7 mouse cellular contexts compared by ENCODE assay signal in genomic region chr17:46678416-46678815, GRCm38 (mm10). TPM values are rescaled to one million over a fixed set of nuclear protein-coding genes. Genes with fewer than 3 reads are reported as not detected.
A peak's percentile ranks its signal among the peaks of the same experiment; 100 is the strongest.
DNase-seq lines count a peak whose midpoint lies in the region; ATAC-seq and TF ChIP-seq lines count a peak whose summit lies in the region.

Gene Mea1 (plus strand): TSS chr17:46678793.

- H3K4me2 ChIP-seq in intestine, embryonic 16.5 days (ENCODE audit: low read depth, low read length), result peak within 1 kb of the TSS; percentile 74
- peak within 1 kb of the TSS; percentile 98 for H3K4me2 ChIP-seq in liver, embryonic 13.5 days
- peak within 1 kb of the TSS; percentile 89 for H3K4me2 ChIP-seq in neural tube, embryonic 12.5 days (replicated peaks)

- H3K9ac ChIP-seq in MEL (ENCODE audit: control insufficient read depth, low read depth, low read length, poor library complexity, severe bottlenecking), result peak within 1 kb of the TSS; percentile 95
- H3K9ac ChIP-seq in intestine, embryonic 16.5 days (ENCODE audit: low read depth, low read length), result peak within 1 kb of the TSS; percentile 79
- peak within 1 kb of the TSS; percentile 90 for H3K9ac ChIP-seq in liver, embryonic 13.5 days
- H3K9ac ChIP-seq in neural tube, embryonic 12.5 days, result peak within 1 kb of the TSS; percentile 71

- WGBS in bone marrow, adult 2 months, result 84% methylated on average over 9 of the region's 9 CpGs
- 82% methylated on average over 9 of the region's 9 CpGs for WGBS in intestine, embryonic 16.5 days
- WGBS in liver, embryonic 13.5 days (ENCODE audit: insufficient replicate concordance), result 82% methylated on average over 8 of the region's 9 CpGs
- WGBS in neural tube, embryonic 12.5 days, result 89% methylated on average over 8 of the region's 9 CpGs

- no peak for DNase-seq in MEL (ENCODE audit: low read depth, low spot score)
- DNase-seq in liver, embryonic 13.5 days, result no peak
- DNase-seq in thymus, postnatal 25 days, result no peak

- H3K79me2 ChIP-seq in MEL (ENCODE audit: control insufficient read depth, insufficient read depth, low read length, poor library complexity), result peaks cover 40% of the 10 kb centered on the region

- ATAC-seq in granulocyte monocyte progenitor cell, adult 5-6 weeks (replicated peaks; ENCODE audit: poor library complexity, severe bottlenecking), result no peak
- ATAC-seq in intestine, embryonic 16.5 days, result no peak
- no peak for ATAC-seq in liver, embryonic 13.5 days (ENCODE audit: low read depth)
- no peak for ATAC-seq in neural tube, embryonic 12.5 days (ENCODE audit: low FRiP score, low read depth)

- H3K9me3 ChIP-seq in MEL (replicated peaks; ENCODE audit: insufficient read depth, low read length), result no peaks in the 10 kb centered on the region
- H3K9me3 ChIP-seq in intestine, embryonic 16.5 days (ENCODE audit: control insufficient read depth, low read length), result no peaks in the 10 kb centered on the region
- no peaks in the 10 kb centered on the region for H3K9me3 ChIP-seq in liver, embryonic 13.5 days (replicated peaks)
- no peaks in the 10 kb centered on the region for H3K9me3 ChIP-seq in neural tube, embryonic 12.5 days

- peaks cover 2 to 16% of the 10 kb centered on the region in 2 experiments; a peak in 3 of 4 replicates for H3K4me1 ChIP-seq in MEL (ENCODE audit: control insufficient read depth in 1 of 2, insufficient read depth in 2 of 2, low read length in 2 of 2)
- peaks cover 6% of the 10 kb centered on the region for H3K4me1 ChIP-seq in bone marrow, adult 2 months (ENCODE audit: control insufficient read depth, insufficient read depth, low read length)
- H3K4me1 ChIP-seq in intestine, embryonic 16.5 days (ENCODE audit: control insufficient read depth, insufficient read depth, low read length), result peaks cover 34% of the 10 kb centered on the region
- peaks cover 52% of the 10 kb centered on the region for H3K4me1 ChIP-seq in liver, embryonic 13.5 days (replicated peaks)
- H3K4me1 ChIP-seq in neural tube, embryonic 12.5 days, result peaks cover 31% of the 10 kb centered on the region

- TF ChIP-seq RAD21 in MEL (IDR thresholded peaks at IDR 0.05; ENCODE audit: low read depth, low read length), result no peak

- TF ChIP-seq CTCF in MEL (IDR thresholded peaks at IDR 0.05 in 2 of 3, conservative IDR thresholded peaks at IDR 0.05 in 1 of 3; ENCODE audit: control insufficient read depth in 1 of 3, insufficient read depth in 1 of 3, low read depth in 2 of 3, low read length in 3 of 3, poor library complexity in 1 of 3, severe bottlenecking in 1 of 3), result no peak
- no peak for TF ChIP-seq CTCF in bone marrow, adult 2 months (IDR thresholded peaks at IDR 0.05; ENCODE audit: control insufficient read depth, insufficient read depth, low read length)

- H3K27ac ChIP-seq in MEL (ENCODE audit: control insufficient read depth, low read depth, low read length), result peak within 1 kb of the TSS; percentile 86
- H3K27ac ChIP-seq in bone marrow, adult 2 months (ENCODE audit: control insufficient read depth, insufficient read depth, low read depth, low read length, poor library complexity), result no peak within 1 kb of the TSS
- peak within 1 kb of the TSS; percentile 23; the same call in 1 of the 2 replicates for H3K27ac ChIP-seq in intestine, embryonic 16.5 days (ENCODE audit: low read length)
- H3K27ac ChIP-seq in liver, embryonic 13.5 days, result peak within 1 kb of the TSS; percentile 90
- no peak within 1 kb of the TSS for H3K27ac ChIP-seq in neural tube, embryonic 12.5 days

- peak within 1 kb of the TSS; percentile 80 to 93 for H3K4me3 ChIP-seq in MEL (ENCODE audit: control insufficient read depth in 1 of 2, insufficient read depth in 1 of 2, low read depth in 2 of 2, low read length in 2 of 2)
- no peak within 1 kb of the TSS for H3K4me3 ChIP-seq in bone marrow, adult 2 months (replicated peaks; ENCODE audit: control insufficient read depth, low read depth, low read length)
- H3K4me3 ChIP-seq in intestine, embryonic 16.5 days (ENCODE audit: low read length), result peak within 1 kb of the TSS; percentile 74
- H3K4me3 ChIP-seq in liver, embryonic 13.5 days (replicated peaks), result peak within 1 kb of the TSS; percentile 92
- peak within 1 kb of the TSS; percentile 75 for H3K4me3 ChIP-seq in neural tube, embryonic 12.5 days

- TF ChIP-seq POLR2A in MEL (IDR thresholded peaks at IDR 0.05; ENCODE audit: control insufficient read depth in 1 of 2, insufficient read depth in 1 of 2, low read depth in 1 of 2, low read length in 2 of 2, poor library complexity in 1 of 2), result no peak
- no peak for TF ChIP-seq POLR2A in bone marrow, adult 2 months (IDR thresholded peaks at IDR 0.05; ENCODE audit: borderline replicate concordance, control insufficient read depth, low read depth, low read length)

- no peaks in the 10 kb centered on the region for H3K27me3 ChIP-seq in MEL (ENCODE audit: control insufficient read depth in 1 of 2, insufficient read depth in 2 of 2, low read length in 2 of 2)
- no peaks in the 10 kb centered on the region for H3K27me3 ChIP-seq in intestine, embryonic 16.5 days (replicated peaks; ENCODE audit: control insufficient read depth, insufficient read depth, low read length)
- no peaks in the 10 kb centered on the region for H3K27me3 ChIP-seq in liver, embryonic 13.5 days
- H3K27me3 ChIP-seq in neural tube, embryonic 12.5 days (replicated peaks), result no peaks in the 10 kb centered on the region

- no peak for TF ChIP-seq EP300 in MEL (IDR thresholded peaks at IDR 0.05; ENCODE audit: low read depth in 1 of 2, low read length in 2 of 2)

- H3K36me3 ChIP-seq in MEL (ENCODE audit: control insufficient read depth in 1 of 2, insufficient read depth in 2 of 2, low read length in 2 of 2), result peaks cover 0 to 21% of the 10 kb centered on the region in 2 experiments; a peak in 2 of 4 replicates
- peaks cover 10% of the 10 kb centered on the region; the same call in 1 of the 2 replicates for H3K36me3 ChIP-seq in intestine, embryonic 16.5 days (ENCODE audit: control insufficient read depth, insufficient read depth, low read length)
- peaks cover 50% of the 10 kb centered on the region for H3K36me3 ChIP-seq in liver, embryonic 13.5 days
- H3K36me3 ChIP-seq in neural tube, embryonic 12.5 days, result peaks cover 47% of the 10 kb centered on the region

TF ChIP-seq in MEL, 35 proteins besides CTCF, POLR2A, EP300 and RAD21:
- TF ChIP-seq MAX (IDR thresholded peaks at IDR 0.05; ENCODE audit: low read length) (no peak), POLR2AphosphoS5 (IDR thresholded peaks at IDR 0.05; ENCODE audit: borderline replicate concordance, low read depth, low read length) (no peak), MEF2A (IDR thresholded peaks at IDR 0.05; ENCODE audit: extremely low read depth, insufficient replicate concordance, low read depth, low read length, poor library complexity, severe bottlenecking) (no peak), NELFE (IDR thresholded peaks at IDR 0.05; ENCODE audit: low read depth, low read length) (no peak), MYB (IDR thresholded peaks at IDR 0.05; ENCODE audit: low read depth, low read length) (no peak), USF1 (IDR thresholded peaks at IDR 0.05; ENCODE audit: low read depth, low read length) (no peak), MXI1 (IDR thresholded peaks at IDR 0.05; ENCODE audit: low read depth, low read length) (no peak), USF2 (IDR thresholded peaks at IDR 0.05; ENCODE audit: borderline replicate concordance in 1 of 2, insufficient read depth in 1 of 2, low read depth in 1 of 2, low read length in 2 of 2) (no peak), GABPA (IDR thresholded peaks at IDR 0.05; ENCODE audit: low read depth, low read length) (no peak), TCF12 (IDR thresholded peaks at IDR 0.05; ENCODE audit: low read depth, low read length) (no peak), E2F4 (IDR thresholded peaks at IDR 0.05; ENCODE audit: borderline replicate concordance, low read depth, low read length) (no peak), ETS1 (IDR thresholded peaks at IDR 0.05; ENCODE audit: low read depth, low read length) (no peak), ELF1 (IDR thresholded peaks at IDR 0.05; ENCODE audit: low read depth, low read length) (no peak)

RNA-seq across cellular contexts. Expression of gene Mea1, which starts in this region (rescaled TPM):
- 75.1 and 84.0 TPM in 2 replicates for total RNA-seq in MEL (2012; rRNA removed)
- 100 to 1,000 TPM in 1 of 2 experiments, not detected in 1; 124 TPM for polyA plus RNA-seq in MEL (2012; ENCODE audit: insufficient read depth in 1 of 2, insufficient read length in 2 of 2, low read depth in 1 of 2, low replicate concordance in 2 of 2, missing spikeins in 1 of 2)
- 31.5 and 53.0 TPM in 2 replicates for polyA plus RNA-seq in bone marrow, adult 2 months (2011; ENCODE audit: insufficient read depth, insufficient read length, low replicate concordance, missing spikeins)
- total RNA-seq in granulocyte monocyte progenitor cell, adult 5-6 weeks (2014; fragmentation: Nextera tagmentation), result 56.5 and 76.8 TPM in 2 replicates
- total RNA-seq in granulocyte monocyte progenitor cell, adult 5-6 weeks (2017), result 73.8 and 82.4 TPM in 2 replicates
- 164 and 169 TPM in 2 replicates for polyA plus RNA-seq in intestine, embryonic 16.5 days (2015; fragmentation: Nextera tagmentation; extraction: Ambion mirVana)
- polyA plus RNA-seq in liver, embryonic 13.5 days (2015; fragmentation: Nextera tagmentation; extraction: Ambion mirVana), result 65.2 and 67.8 TPM in 2 replicates
- polyA plus RNA-seq in neural tube, embryonic 12.5 days (2016; fragmentation: Nextera tagmentation; extraction: Ambion mirVana), result 178 and 189 TPM in 2 replicates

Comparison
In these comparisons a context has a peak if more than half of its experiments do, and no peak if none do; other contexts are left out.
1. H3K27ac ChIP-seq: peak in MEL (single experiment), intestine, embryonic 16.5 days (single experiment) and liver, embryonic 13.5 days (single experiment); none in bone marrow, adult 2 months (single experiment) and neural tube, embryonic 12.5 days (single experiment).
2. Peak in every context shown above with its lines, with median percentiles within 50 percentile points of each other: H3K9ac ChIP-seq and H3K4me2 ChIP-seq.